ENCODE assay signal across 17 mouse cellular contexts in the genomic region with DNA sequence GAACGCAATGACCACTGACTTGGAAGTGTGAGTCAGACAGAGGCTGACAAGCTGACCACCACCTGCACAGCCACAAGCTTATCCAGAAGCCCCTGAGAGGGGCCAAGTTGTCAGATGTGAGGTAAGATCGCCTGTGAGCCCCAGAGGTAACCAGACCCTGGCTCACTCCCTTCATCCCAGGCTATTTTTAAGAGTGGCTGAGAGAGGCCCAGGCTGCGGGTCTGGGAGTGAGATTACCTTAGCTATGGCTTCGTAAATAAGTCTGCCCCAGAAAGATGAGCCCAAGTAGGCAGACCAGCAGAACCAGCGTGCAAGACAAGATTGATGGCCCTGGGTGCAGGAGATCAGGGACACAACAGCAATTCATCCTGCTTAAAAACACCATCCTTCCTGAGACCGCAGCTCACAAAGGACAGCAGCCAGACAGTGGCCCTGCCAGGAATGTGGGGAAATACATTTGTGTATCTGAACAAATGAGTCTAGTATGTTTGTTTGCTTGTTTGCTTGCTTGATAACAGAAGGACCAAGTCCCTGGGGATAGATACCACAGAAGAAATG. TPM values are rescaled to one million over a fixed set of nuclear protein-coding genes. Genes with fewer than 3 reads are reported as not detected.
A peak's percentile ranks its signal among the peaks of the same experiment; 100 is the strongest.
DNase-seq lines count a peak whose midpoint lies in the region; ATAC-seq and TF ChIP-seq lines count a peak whose summit lies in the region.
"Had no signal": no experiment of that assay in that cellular context is flagged by ENCODE, and none has a peak within 500 bp of the region (broad histone marks: within the 10 kb centered on the region; RNA-seq: fewer than 3 reads in every experiment).

No protein-coding gene starts in this region.

- ATAC-seq in heart, embryonic 13.5 days (ENCODE audit: extremely low read depth, insufficient number of reproducible peaks, low FRiP score, low TSS enrichment): no peak
- peak; percentile 75; the same call in 1 of the 2 replicates for ATAC-seq in kidney, postnatal 0 days (replicated peaks; ENCODE audit: low FRiP score, low read depth)
- ATAC-seq in liver, embryonic 14.5 days (ENCODE audit: insufficient read depth): no peak
- ATAC-seq: CD4-positive, CD25-positive, alpha-beta regulatory T cell, adult 4 months; hindbrain, embryonic 16.5 days; intestine, postnatal 0 days had no signal

- intact Hi-C loops in heart, postnatal 25 days (cut with DNase I): loop anchor here (2.0 kb wide), 2 partner anchors 69 to 153 kb away; no protein-coding TSS in a partner anchor

- TF ChIP-seq POLR2A in cerebellum, adult 2 months (IDR thresholded peaks at IDR 0.05; ENCODE audit: borderline replicate concordance, insufficient read depth, low read length): no peak

- no peaks in the 10 kb centered on the region for H3K27me3 ChIP-seq in cerebellum, adult 2 months (ENCODE audit: control insufficient read depth, insufficient read depth, low read length)
- peaks cover 16% of the 10 kb centered on the region; the same call in 1 of the 2 replicates for H3K27me3 ChIP-seq in heart, embryonic 13.5 days (replicated peaks)
- H3K27me3 ChIP-seq in kidney, postnatal 0 days (ENCODE audit: insufficient read depth, low read length): no peaks in the 10 kb centered on the region
- no peaks in the 10 kb centered on the region for H3K27me3 ChIP-seq in liver, embryonic 14.5 days (ENCODE audit: control insufficient read depth, insufficient read depth, low read length)
- H3K27me3 ChIP-seq: embryonic facial prominence, embryonic 13.5 days; limb, embryonic 15.5 days had no signal

- peaks cover 33% of the 10 kb centered on the region for H3K4me1 ChIP-seq in cerebellum, adult 2 months (ENCODE audit: control insufficient read depth, insufficient read depth, low read length)
- H3K4me1 ChIP-seq in heart, embryonic 13.5 days: peaks cover 30% of the 10 kb centered on the region
- no peaks in the 10 kb centered on the region for H3K4me1 ChIP-seq in kidney, postnatal 0 days (replicated peaks; ENCODE audit: insufficient read depth, low read length)
- peaks cover 15 to 29% of the 10 kb centered on the region in 2 experiments for H3K4me1 ChIP-seq in liver, embryonic 14.5 days (replicated peaks; ENCODE audit: control insufficient read depth in 2 of 2, insufficient read depth in 2 of 2, low read length in 1 of 2)
- H3K4me1 ChIP-seq: embryonic facial prominence, embryonic 13.5 days; limb, embryonic 15.5 days had no signal

- TF ChIP-seq CTCF in cerebellum, adult 2 months (IDR thresholded peaks at IDR 0.05; ENCODE audit: borderline replicate concordance, insufficient read depth, low read depth, low read length): no peak
- TF ChIP-seq CTCF in kidney, postnatal 0 days (IDR thresholded peaks at IDR 0.05; ENCODE audit: low read depth): no peak
- TF ChIP-seq CTCF in liver, embryonic 14.5 days (IDR thresholded peaks at IDR 0.05; ENCODE audit: low read depth): no peak

- H3K9me3 ChIP-seq in heart, embryonic 13.5 days: no peaks in the 10 kb centered on the region
- no peaks in the 10 kb centered on the region for H3K9me3 ChIP-seq in kidney, postnatal 0 days (replicated peaks; ENCODE audit: low read length)
- no peaks in the 10 kb centered on the region for H3K9me3 ChIP-seq in liver, embryonic 14.5 days (ENCODE audit: control insufficient read depth, low read length)
- H3K9me3 ChIP-seq: limb, embryonic 15.5 days had no signal

- TF ChIP-seq EP300 in liver, embryonic 14.5 days (IDR thresholded peaks at IDR 0.05; ENCODE audit: low read depth): no peak

- no peak for DNase-seq in cerebellum, adult 2 months
- DNase-seq in cerebellum, postnatal 14 days: no peak
- no peak for DNase-seq in heart, postnatal 25 days (ENCODE audit: low spot score)
- peak; percentile 80 for DNase-seq in kidney, postnatal 0 days (ENCODE audit: low spot score)
- DNase-seq in kidney, adult 11 months: no peak
- DNase-seq in liver, embryonic 14.5 days (ENCODE audit: low read depth in 3 of 3, low spot score in 3 of 3): no peak
- no peak for DNase-seq in c-Kit-positive CD71-positive TER-119-positive erythroid progenitor cells, embryonic 14.5 days (ENCODE audit: low spot score)
- DNase-seq: cerebellum, adult 9-10 months; lung, postnatal 10 days; right cerebral cortex, adult 18-20 months had no signal

- H3K36me3 ChIP-seq in heart, embryonic 13.5 days: no peaks in the 10 kb centered on the region
- no peaks in the 10 kb centered on the region for H3K36me3 ChIP-seq in kidney, postnatal 0 days (ENCODE audit: insufficient read depth, low read length)
- H3K36me3 ChIP-seq in liver, embryonic 14.5 days (replicated peaks; ENCODE audit: control insufficient read depth, insufficient read depth, low read depth): peaks cover 53% of the 10 kb centered on the region
- H3K36me3 ChIP-seq: embryonic facial prominence, embryonic 13.5 days; limb, embryonic 15.5 days had no signal

- no peak overlapping the region for H3K4me3 ChIP-seq in cerebellum, adult 2 months (replicated peaks; ENCODE audit: insufficient read depth, low read depth, low read length)
- H3K4me3 ChIP-seq in heart, embryonic 13.5 days: no peak overlapping the region
- no peak overlapping the region for H3K4me3 ChIP-seq in kidney, postnatal 0 days (replicated peaks; ENCODE audit: low read depth, low read length)
- H3K4me3 ChIP-seq in liver, embryonic 14.5 days (ENCODE audit: insufficient read depth in 1 of 2, low read depth in 2 of 2, low read length in 2 of 2): no peak overlapping the region
- H3K4me3 ChIP-seq: embryonic facial prominence, embryonic 13.5 days; limb, embryonic 15.5 days; megakaryocyte, embryonic 14.5 days had no signal

- H3K4me2 ChIP-seq in heart, embryonic 13.5 days: peak overlapping the region; percentile 31; the same call in 1 of the 2 replicates
- no peak overlapping the region for H3K4me2 ChIP-seq in kidney, postnatal 0 days (ENCODE audit: low read length)
- H3K4me2 ChIP-seq in liver, embryonic 14.5 days (ENCODE audit: low read depth): peak overlapping the region; percentile 1; the same call in 1 of the 2 replicates
- H3K4me2 ChIP-seq: embryonic facial prominence, embryonic 13.5 days; limb, embryonic 15.5 days had no signal

- H3K9ac ChIP-seq in heart, embryonic 13.5 days: peak overlapping the region; percentile 59; the same call in 1 of the 2 replicates
- H3K9ac ChIP-seq in kidney, postnatal 0 days (ENCODE audit: low read depth, low read length): no peak overlapping the region
- no peak overlapping the region; the same call in 1 of the 2 replicates for H3K9ac ChIP-seq in liver, embryonic 14.5 days (replicated peaks)
- H3K9ac ChIP-seq: embryonic facial prominence, embryonic 13.5 days; limb, embryonic 15.5 days had no signal

- 58% methylated on average over 6 of the region's 6 CpGs for WGBS in cerebellum, adult 2 months
- WGBS in heart, embryonic 13.5 days: 49% methylated on average over 6 of the region's 6 CpGs
- WGBS in kidney, postnatal 0 days: 26% methylated on average over 6 of the region's 6 CpGs
- WGBS in liver, embryonic 14.5 days (ENCODE audit: insufficient replicate concordance): 89% methylated on average over 6 of the region's 6 CpGs

- 0 out of 2 replicates have a peak overlapping the region, but pooled peaks have one; percentile 45 for H3K27ac ChIP-seq in cerebellum, adult 2 months (ENCODE audit: insufficient read depth, low read length)
- peak overlapping the region; percentile 71 for H3K27ac ChIP-seq in heart, embryonic 13.5 days (replicated peaks)
- peak overlapping the region; percentile 13; the same call in 1 of the 2 replicates for H3K27ac ChIP-seq in kidney, postnatal 0 days
- H3K27ac ChIP-seq in liver, embryonic 14.5 days: peak overlapping the region; percentile 41; the same call in 1 of the 2 replicates
- H3K27ac ChIP-seq: embryonic facial prominence, embryonic 13.5 days; limb, embryonic 15.5 days had no signal

RNA-seq across cellular contexts. Expression of a gene that starts 58.5 kb away (rescaled TPM):
- 101 and 111 TPM in 2 replicates for polyA plus RNA-seq in cerebellum, adult 2 months (2012; rRNA removed)
- 5.1 and 5.2 TPM in 2 replicates for polyA plus RNA-seq in heart, embryonic 13.5 days (2015; fragmentation: Nextera tagmentation; extraction: Ambion mirVana)
- 10 to 100 TPM; 77.3 to 82.3 TPM for total RNA-seq in heart, postnatal 25 days (2021)
- polyA plus RNA-seq in kidney, postnatal 0 days (2015; fragmentation: Nextera tagmentation; extraction: Ambion mirVana): 0.37 and 0.59 TPM in 2 replicates
- 35.4 and 39.7 TPM in 2 replicates for polyA plus RNA-seq in liver, embryonic 14.5 days (2012; rRNA removed)
- polyA plus RNA-seq in liver, embryonic 14.5 days (2014; fragmentation: Nextera tagmentation; extraction: Ambion mirVana): 59.4 and 70.4 TPM in 2 replicates

Comparison
In these comparisons a context has a peak if more than half of its experiments do, and no peak if none do; other contexts are left out.
1. H3K27ac ChIP-seq: peak in every context shown above with its lines; median percentile 71 in heart, embryonic 13.5 days; 45 in cerebellum, adult 2 months; 41 in liver, embryonic 14.5 days; 13 in kidney, postnatal 0 days.